Mouse (Mus musculus) thymus, postnatal 14 days (tissue): ENCODE measurements around the gene Rimklb.
"Not testable (repeated sequence)": the region's sequence is repeated elsewhere in the genome, so short reads cannot be mapped to it uniquely, and the experiment has no call there.

Experiments used
- DNase-seq: peaks from one replicate; pipeline ENCODE4 v3.0.0; 2021

The Rimklb gene

DNA sequence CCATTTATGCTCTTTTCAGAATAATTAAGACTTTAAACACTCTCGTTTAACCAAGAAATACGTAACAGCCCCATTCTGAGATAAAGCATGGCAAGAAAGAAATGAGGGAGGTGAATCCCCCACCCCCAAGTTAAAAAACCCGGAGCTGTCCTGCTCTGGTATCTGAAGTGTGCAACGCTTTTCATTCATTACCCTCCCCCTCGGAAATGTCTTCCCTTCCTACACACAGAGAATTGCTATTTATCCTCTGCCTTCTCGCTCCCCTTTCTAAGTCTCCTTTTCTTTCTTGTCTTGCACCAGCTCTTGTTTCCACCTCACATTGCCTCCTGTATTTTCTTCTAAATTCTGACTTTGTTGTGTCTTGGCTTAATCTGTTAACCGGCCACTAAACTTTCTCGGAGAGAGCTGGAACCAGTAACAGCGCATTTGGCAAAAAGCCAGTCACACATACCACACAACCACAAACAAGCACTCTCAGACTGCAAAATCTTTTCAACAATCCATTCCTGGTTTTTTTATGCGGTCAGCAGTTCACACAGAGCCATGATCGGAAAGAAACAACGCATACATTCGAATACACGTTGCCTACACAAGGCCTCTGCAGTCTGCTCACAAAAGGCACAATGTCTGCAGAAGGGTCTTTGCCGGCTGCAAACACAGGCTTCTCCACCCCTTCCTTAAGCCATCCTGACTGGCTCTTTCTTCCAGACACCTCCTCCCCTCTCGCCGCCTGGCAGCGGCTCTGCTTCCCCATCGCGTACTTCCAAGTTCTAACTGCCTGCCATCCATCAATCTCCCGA, 3.3 kb downstream of the Rimklb start:
- DNase-seq, result no peak

- no peak for DNase-seq
These were observed 4.6 kb downstream of the Rimklb start for GRCm38 (mm10) chr6:122493799-122494472.

DNA sequence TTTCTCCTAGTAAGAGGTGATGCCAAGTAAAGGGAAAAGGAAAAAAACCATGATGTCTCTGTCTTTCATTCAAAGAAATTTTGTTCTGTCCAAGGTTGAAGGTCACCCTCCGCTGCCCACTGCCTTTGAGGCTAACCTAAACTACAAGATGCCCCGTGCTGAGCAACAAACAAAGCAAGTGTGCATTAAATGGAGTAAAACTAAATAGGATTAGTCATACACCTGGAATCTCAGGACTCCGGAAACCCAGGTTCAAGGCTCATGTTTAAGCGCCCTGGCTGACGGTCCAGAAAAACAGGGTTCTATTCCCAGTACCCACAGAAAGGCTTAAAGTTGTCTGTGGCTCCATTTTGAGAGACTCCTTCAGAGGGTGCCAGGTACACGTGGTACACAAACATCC, 6.1 kb downstream of the Rimklb start:
- DNase-seq, result no peak

DNA sequence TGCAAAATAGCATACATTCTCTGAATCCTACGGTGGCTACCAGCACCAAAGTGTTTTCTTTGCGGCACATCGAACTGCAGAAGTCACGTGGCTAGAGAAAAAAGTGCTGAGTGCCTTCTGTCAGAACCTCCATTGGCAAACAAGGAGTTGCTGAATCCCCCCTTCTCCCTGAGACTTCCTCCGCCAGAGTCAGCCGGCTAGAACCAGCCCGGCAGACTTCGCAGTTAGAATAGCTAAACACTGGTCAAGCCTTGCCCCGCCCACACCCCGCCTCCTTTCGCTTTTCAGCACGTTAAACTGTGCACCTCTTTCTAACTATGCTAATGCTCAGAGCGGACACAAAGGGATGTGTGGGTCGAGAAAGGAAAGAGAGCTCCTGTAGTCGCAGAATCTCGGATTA, 7.0 kb downstream of the Rimklb start:
- DNase-seq, result peak; percentile 14

DNA sequence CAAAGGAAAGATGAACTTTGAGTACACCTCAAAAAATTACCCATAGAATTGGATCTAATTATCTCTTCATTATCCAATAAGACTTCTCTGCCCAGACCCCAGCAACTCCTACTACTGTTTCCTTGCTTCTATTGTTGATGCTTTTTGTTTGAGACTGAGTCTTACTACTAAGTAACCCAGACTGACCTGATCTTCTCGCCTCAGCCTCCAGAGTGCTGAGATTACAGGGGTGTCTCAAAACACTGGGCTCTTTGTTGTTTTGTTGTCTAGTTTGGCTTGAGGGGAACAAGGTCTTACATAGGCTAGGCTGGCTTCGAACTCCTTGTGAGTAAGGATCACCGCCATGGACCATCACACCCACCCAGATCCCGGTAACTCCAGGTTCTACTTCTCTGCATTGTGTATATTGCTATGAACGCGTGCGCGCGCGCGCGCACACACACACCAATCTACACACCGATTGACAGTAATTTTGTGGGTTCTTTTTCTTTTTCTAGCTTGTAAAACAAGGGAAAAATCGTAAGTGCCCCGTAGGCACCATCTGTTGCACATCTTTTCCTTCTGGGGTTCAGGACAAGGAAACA, 7.5 kb downstream of the Rimklb start:
- no peak for DNase-seq

- DNase-seq, result peak; percentile 33
These were observed 12.1 kb downstream of the Rimklb start for GRCm38 (mm10) chr6:122486297-122487117.

GRCm38 (mm10) chr6:122485401-122486296, 12.9 kb downstream of the Rimklb start:
- peak; percentile 28 for DNase-seq

DNA sequence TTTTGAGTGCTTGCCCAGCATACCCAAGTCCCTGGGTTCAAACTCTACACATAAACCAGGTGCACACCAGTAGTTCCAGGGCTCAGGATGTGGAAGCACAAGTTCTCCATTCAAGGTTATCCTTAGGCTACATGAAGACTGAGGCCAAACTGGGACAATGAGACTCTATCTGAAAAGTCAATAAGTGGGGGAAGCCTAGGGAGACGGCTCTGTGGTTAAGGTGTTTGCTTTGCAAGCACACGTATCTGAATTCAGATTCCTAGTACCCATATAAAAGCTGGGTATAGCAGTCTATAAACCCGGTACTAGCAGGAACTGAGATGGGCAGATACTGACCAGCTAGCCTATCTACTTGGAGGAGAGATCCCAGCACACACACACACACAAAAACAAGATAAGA, 20.5 kb downstream of the Rimklb start:
- DNase-seq, result no peak

GRCm38 (mm10) chr6:122471461-122471860, 27.1 kb downstream of the Rimklb start:
- DNase-seq, result not testable (repeated sequence)

GRCm38 (mm10) chr6:122470240-122470639, 28.3 kb downstream of the Rimklb start:
- DNase-seq, result no peak

DNA sequence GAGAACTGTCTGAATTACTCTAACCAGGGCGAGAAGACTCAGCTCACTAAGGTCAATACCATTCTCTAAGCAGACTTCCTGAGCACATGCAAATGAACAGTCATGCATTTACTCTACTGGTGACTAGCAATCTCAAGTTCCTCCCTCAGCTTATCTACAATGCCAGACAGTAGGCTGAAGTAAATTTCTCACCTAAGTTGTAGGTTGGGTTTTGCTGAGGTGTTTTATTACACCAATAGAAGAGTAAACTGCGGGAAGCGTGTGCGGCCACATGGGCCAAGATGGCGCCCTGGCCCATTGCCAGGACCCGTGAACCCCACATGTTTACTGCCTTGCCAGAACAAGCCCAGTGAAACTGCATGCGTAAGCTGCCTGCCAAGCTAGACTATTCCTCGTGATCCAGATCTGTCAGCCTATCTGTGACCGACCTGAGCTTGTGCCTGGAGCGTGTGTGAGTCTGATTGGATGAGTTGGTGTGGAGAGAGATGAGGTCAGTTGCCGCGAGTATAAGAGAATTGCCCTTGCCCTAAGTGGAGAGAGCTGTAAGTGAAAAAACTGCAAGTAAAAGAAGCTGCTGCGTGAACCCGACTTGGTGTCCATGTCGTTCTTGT, 29.4 kb downstream of the Rimklb start:
- no peak for DNase-seq

GRCm38 (mm10) chr6:122466092-122466713, 32.4 kb downstream of the Rimklb start:
- no peak for DNase-seq

GRCm38 (mm10) chr6:122458946-122459693, 39.4 kb downstream of the Rimklb start:
- DNase-seq, result no peak

GRCm38 (mm10) chr6:122447848-122448247, 50.7 kb downstream of the Rimklb start:
- no peak for DNase-seq

DNA sequence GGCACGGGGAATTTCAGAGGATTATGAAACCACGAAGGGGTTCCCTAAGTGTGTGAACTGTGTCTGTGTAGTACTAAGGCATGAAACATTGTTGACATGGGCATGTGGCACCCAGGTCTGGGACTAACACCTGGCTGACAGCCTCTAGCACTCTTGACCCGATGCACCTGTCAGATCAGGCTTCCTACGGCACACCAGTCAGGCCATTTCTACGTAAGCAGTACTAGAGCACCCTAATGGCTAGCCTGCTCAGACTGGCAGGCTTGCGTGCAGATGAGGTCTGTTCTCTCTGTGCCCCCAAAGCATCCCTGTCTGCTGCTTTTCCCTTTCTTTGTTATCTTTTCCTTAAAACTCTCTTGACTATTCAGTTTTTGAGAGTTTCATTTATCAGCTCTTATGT, 53.3 kb downstream of the Rimklb start:
- no peak for DNase-seq

- DNase-seq, result no peak
These were observed 57.8 kb downstream of the Rimklb start for GRCm38 (mm10) chr6:122440632-122441226.

DNA sequence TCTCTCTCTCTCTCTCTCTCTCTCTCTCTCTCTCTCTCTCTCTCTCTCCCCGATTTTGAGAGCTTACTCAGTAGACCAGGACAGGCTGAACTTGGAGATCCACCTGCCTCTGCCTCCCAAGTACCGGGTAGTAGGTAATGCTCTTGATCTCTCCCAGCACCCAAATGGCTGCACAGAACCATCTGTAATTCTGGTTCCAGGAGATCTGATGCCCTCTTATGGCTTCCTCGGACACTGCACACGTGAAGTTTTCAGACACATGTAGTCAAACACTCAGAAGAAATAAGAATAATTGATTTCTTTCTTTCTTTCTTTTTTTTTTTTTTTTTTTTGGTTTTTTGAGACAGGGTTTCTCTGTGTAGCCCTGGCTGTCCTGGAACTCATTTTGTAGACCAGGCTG, 59.3 kb downstream of the Rimklb start:
- no peak for DNase-seq

DNA sequence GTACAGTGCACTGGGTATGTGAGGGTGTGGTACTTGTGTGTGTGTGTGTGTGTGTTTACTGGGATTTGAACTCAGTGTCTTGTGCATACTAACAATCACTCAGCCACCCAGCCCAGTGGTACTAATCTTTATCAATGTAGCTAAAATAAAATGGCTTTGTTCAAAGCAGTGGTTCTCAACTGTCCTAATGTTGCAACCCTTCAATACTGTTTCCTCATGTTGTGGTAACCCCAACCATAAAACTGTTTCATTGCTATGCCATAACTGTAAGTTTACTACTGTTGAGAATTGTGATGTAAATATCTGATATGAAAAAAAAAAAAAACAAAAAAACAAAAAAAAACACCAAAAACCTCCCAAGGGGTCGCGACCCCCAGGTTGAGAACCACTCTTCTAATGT, 63.3 kb downstream of the Rimklb start:
- no peak for DNase-seq

- no peak for DNase-seq
These were observed 71.1 kb downstream of the Rimklb start for GRCm38 (mm10) chr6:122427456-122427855.

GRCm38 (mm10) chr6:122417015-122417414, 81.5 kb downstream of the Rimklb start:
- DNase-seq, result no peak
